10 mouse cellular contexts compared by ENCODE assay signal in the genomic region with DNA sequence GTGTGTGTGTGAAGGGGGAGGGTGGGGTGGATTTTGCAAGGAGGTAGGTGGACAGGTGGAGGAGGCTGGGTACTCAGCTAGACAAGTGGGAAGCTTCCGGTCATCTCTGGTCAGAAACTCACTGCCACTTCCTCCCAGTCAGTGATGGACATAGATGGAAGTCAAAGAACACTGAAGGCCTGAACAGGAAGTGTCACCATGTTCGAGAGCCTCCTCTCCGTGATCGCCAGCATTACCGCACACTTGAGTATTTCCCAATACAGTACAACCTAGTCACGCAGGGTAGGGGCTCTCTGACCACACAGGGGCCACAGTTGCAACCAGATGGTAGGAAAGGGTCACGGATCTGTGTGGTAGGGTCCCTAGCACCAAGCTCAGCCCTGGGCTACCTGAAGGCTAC.
DNase-seq lines count a peak whose midpoint lies in the region; ATAC-seq and TF ChIP-seq lines count a peak whose summit lies in the region.
"Had no signal": no experiment of that assay in that cellular context is flagged by ENCODE, and none has a peak within 500 bp of the region (broad histone marks: within the 10 kb centered on the region; RNA-seq: fewer than 3 reads in every experiment).

No protein-coding gene starts in this region.

- no peak for ATAC-seq in heart, postnatal 0 days (ENCODE audit: insufficient read depth, low read depth)
- no peak for ATAC-seq in lung, embryonic 16.5 days (ENCODE audit: low read depth)
- ATAC-seq in stomach, postnatal 0 days (ENCODE audit: low FRiP score, low TSS enrichment), result no peak
- ATAC-seq: midbrain, embryonic 15.5 days had no signal

- H3K27ac ChIP-seq in heart, postnatal 0 days (ENCODE audit: low read depth), result peak overlapping the region; percentile 80; the same call in 1 of the 2 replicates
- H3K27ac ChIP-seq in lung, embryonic 16.5 days (ENCODE audit: low read length), result peak overlapping the region; percentile 94
- peak overlapping the region; percentile 79 for H3K27ac ChIP-seq in limb, embryonic 10.5 days
- peak overlapping the region; percentile 85; the same call in 1 of the 2 replicates for H3K27ac ChIP-seq in stomach, postnatal 0 days (replicated peaks)
- H3K27ac ChIP-seq: hindbrain, embryonic 14.5 days; macrophage; midbrain, embryonic 15.5 days had no signal

- no peaks in the 10 kb centered on the region for H3K9me3 ChIP-seq in heart, postnatal 0 days (replicated peaks; ENCODE audit: control insufficient read depth, low read length)
- no peaks in the 10 kb centered on the region for H3K9me3 ChIP-seq in lung, embryonic 16.5 days (ENCODE audit: control insufficient read depth, low read length)
- no peaks in the 10 kb centered on the region for H3K9me3 ChIP-seq in limb, embryonic 10.5 days (replicated peaks)
- H3K9me3 ChIP-seq in stomach, postnatal 0 days (ENCODE audit: control insufficient read depth, low read length), result no peaks in the 10 kb centered on the region
- H3K9me3 ChIP-seq: midbrain, embryonic 15.5 days had no signal

- WGBS in heart, postnatal 0 days, result 81% methylated on average over 7 of the region's 7 CpGs
- WGBS in lung, embryonic 16.5 days, result 79% methylated on average over 7 of the region's 7 CpGs
- 93% methylated on average over 7 of the region's 7 CpGs for WGBS in limb, embryonic 10.5 days
- 88% methylated on average over 7 of the region's 7 CpGs for WGBS in stomach, postnatal 0 days

- peaks cover 13% of the 10 kb centered on the region for H3K4me1 ChIP-seq in heart, postnatal 0 days (ENCODE audit: control insufficient read depth, insufficient read depth)
- peaks cover 26% of the 10 kb centered on the region for H3K4me1 ChIP-seq in lung, embryonic 16.5 days (replicated peaks; ENCODE audit: control insufficient read depth, insufficient read depth, low read length)
- H3K4me1 ChIP-seq in limb, embryonic 10.5 days, result peaks cover 36% of the 10 kb centered on the region
- H3K4me1 ChIP-seq in stomach, postnatal 0 days (replicated peaks; ENCODE audit: control insufficient read depth, insufficient read depth), result no peaks in the 10 kb centered on the region; the same call in 1 of the 2 replicates

- no peaks in the 10 kb centered on the region for H3K36me3 ChIP-seq in heart, postnatal 0 days (replicated peaks; ENCODE audit: control insufficient read depth, insufficient read depth, low read length)
- H3K36me3 ChIP-seq in lung, embryonic 16.5 days (ENCODE audit: control insufficient read depth, insufficient read depth, low read length), result no peaks in the 10 kb centered on the region
- no peaks in the 10 kb centered on the region for H3K36me3 ChIP-seq in limb, embryonic 10.5 days
- H3K36me3 ChIP-seq in stomach, postnatal 0 days (ENCODE audit: control insufficient read depth, insufficient read depth, low read length), result no peaks in the 10 kb centered on the region
- H3K36me3 ChIP-seq: midbrain, embryonic 15.5 days had no signal

- no peak overlapping the region for H3K9ac ChIP-seq in heart, postnatal 0 days (replicated peaks; ENCODE audit: low read depth, low read length)
- H3K9ac ChIP-seq in lung, embryonic 16.5 days (ENCODE audit: low read length), result no peak overlapping the region
- no peak overlapping the region for H3K9ac ChIP-seq in stomach, postnatal 0 days (ENCODE audit: low read length)
- H3K9ac ChIP-seq: hindbrain, embryonic 14.5 days; midbrain, embryonic 15.5 days had no signal

- intact Hi-C loops in heart, postnatal 36 days (cut with DNase I), result loop anchor here (2.0 kb wide), 1 partner anchor 69 kb away; a partner anchor contains a TSS

- H3K4me2 ChIP-seq in heart, postnatal 0 days (ENCODE audit: low read depth, low read length), result no peak overlapping the region
- H3K4me2 ChIP-seq in lung, embryonic 16.5 days (ENCODE audit: low read depth, low read length), result no peak overlapping the region
- H3K4me2 ChIP-seq in stomach, postnatal 0 days (replicated peaks; ENCODE audit: low read depth), result no peak overlapping the region
- H3K4me2 ChIP-seq: hindbrain, embryonic 14.5 days; midbrain, embryonic 15.5 days had no signal

- no peak for TF ChIP-seq CTCF in heart, postnatal 0 days (IDR thresholded peaks at IDR 0.05; ENCODE audit: low read depth)
- TF ChIP-seq CTCF in stomach, postnatal 0 days (IDR thresholded peaks at IDR 0.05; ENCODE audit: low read depth), result no peak

- H3K4me3 ChIP-seq in heart, postnatal 0 days (ENCODE audit: low read depth, low read length), result no peak overlapping the region
- H3K4me3 ChIP-seq in lung, embryonic 16.5 days (ENCODE audit: low read length), result no peak overlapping the region
- H3K4me3 ChIP-seq in limb, embryonic 10.5 days, result no peak overlapping the region
- H3K4me3 ChIP-seq in stomach, postnatal 0 days (ENCODE audit: low read depth, low read length), result no peak overlapping the region
- H3K4me3 ChIP-seq: midbrain, embryonic 15.5 days had no signal

- no peak for DNase-seq in heart, postnatal 0 days (ENCODE audit: low spot score)
- DNase-seq in heart, postnatal 36 days, result no peak
- no peak for DNase-seq in lung, postnatal 10 days
- no peak for DNase-seq in limb, embryonic 10.5 days (ENCODE audit: low spot score)
- no peak for DNase-seq in stomach, postnatal 0 days (ENCODE audit: low spot score)
- no peak for DNase-seq in embryo, embryonic 11 days

- TF ChIP-seq EP300 in heart, postnatal 0 days (IDR thresholded peaks at IDR 0.05; ENCODE audit: low read depth), result no peak
- no peak for TF ChIP-seq EP300 in stomach, postnatal 0 days (optimal IDR thresholded peaks at IDR 0.05)

- no peaks in the 10 kb centered on the region for H3K27me3 ChIP-seq in heart, postnatal 0 days (ENCODE audit: control insufficient read depth, insufficient read depth, low read length)
- H3K27me3 ChIP-seq in lung, embryonic 16.5 days (ENCODE audit: control insufficient read depth, insufficient read depth, low read depth, low read length), result no peaks in the 10 kb centered on the region
- no peaks in the 10 kb centered on the region; the same call in 1 of the 2 replicates for H3K27me3 ChIP-seq in limb, embryonic 10.5 days (ENCODE audit: low read depth, poor library complexity, severe bottlenecking)
- no peaks in the 10 kb centered on the region for H3K27me3 ChIP-seq in stomach, postnatal 0 days (ENCODE audit: control insufficient read depth, insufficient read depth, low read length)
